Mouse (Mus musculus) lung, postnatal 0 days (tissue): ENCODE data around the gene Atp2b1. TPM values are rescaled to one million over a fixed set of nuclear protein-coding genes. Genes with fewer than 3 reads are reported as not detected.

Source experiments
- ATAC-seq: fragments of 200-750 bp; cut with Nextera tagmentation; 2 replicates; pipeline ENCODE4 v1.8.0; 2017; ENCODE audit warnings: moderate library complexity
- DNase-seq: peaks from one replicate; pipeline ENCODE4 v3.0.0-alpha.2; 2016; ENCODE audit warnings: low spot score
- H3K27ac ChIP-seq: fragments of 300-500 bp; sonication (generic); 2 replicates; pipeline ENCODE4 v1.5.1; 2014; ENCODE audit warnings: antibody characterized with exemption, mild to moderate bottlenecking, low read length, mixed read lengths
- H3K27me3 ChIP-seq: fragments of 300-500 bp; sonication (generic); replicated peaks from 2 replicates; pipeline ENCODE4 v1.6.1; 2014; ENCODE audit warnings: low read length, mixed read lengths; ENCODE audit not compliant: insufficient read depth
- H3K36me3 ChIP-seq: fragments of 300-500 bp; sonication (generic); 2 replicates; pipeline ENCODE4 v1.6.1; 2014; ENCODE audit warnings: low read length, mixed read lengths; ENCODE audit not compliant: insufficient read depth
- H3K4me1 ChIP-seq: fragments of 300-500 bp; sonication (generic); 2 replicates; pipeline ENCODE4 v1.6.1; 2014; ENCODE audit warnings: antibody characterized with exemption, low read depth, low read length, mixed read lengths; ENCODE audit not compliant: insufficient read depth
- H3K4me2 ChIP-seq: fragments of 300-500 bp; sonication (generic); replicated peaks from 2 replicates; pipeline ENCODE4 v1.6.1; 2014; ENCODE audit warnings: low read depth, mild to moderate bottlenecking, low read length, moderate library complexity, mixed read lengths
- H3K4me3 ChIP-seq: fragments of 300-500 bp; sonication (generic); 2 replicates; pipeline ENCODE4 v1.5.1; 2014; ENCODE audit warnings: low read depth, low read length
- H3K9ac ChIP-seq: fragments of 300-500 bp; sonication (generic); replicated peaks from 2 replicates; pipeline ENCODE4 v1.6.1; 2014; ENCODE audit warnings: low read depth, mild to moderate bottlenecking
- H3K9me3 ChIP-seq: fragments of 300-500 bp; sonication (generic); 2 replicates; pipeline ENCODE4 v1.6.1; 2016; ENCODE audit warnings: low read length, mixed read lengths
- CTCF ChIP-seq: IDR thresholded peaks from 2 replicates; pipeline ENCODE4 v1.5.1; 2016; ENCODE audit warnings: antibody characterized with exemption, mild to moderate bottlenecking
- EP300 ChIP-seq: IDR thresholded peaks from 2 replicates; pipeline ENCODE4 v1.6.1; 2016; ENCODE audit warnings: antibody characterized with exemption, mild to moderate bottlenecking, control low read depth
- WGBS: fragments of 180-500 bp; shearing (Covaris S2); extraction: QIAGEN DNeasy Blood & Tissue Kit; methylation state at CpG from one replicate; pipeline ENCODE4 v1.1.7; 2014; 5-methylcytosine and 5-hydroxymethylcytosine counted together
- polyA plus RNA-seq: library from polyadenylated mRNA; unstranded; fragments of >200 nt; fragmentation: Nextera tagmentation; extraction: Ambion mirVana; gene quantifications from 2 replicates; pipeline ENCODE4 v1.2.1, GENCODE M21; 2015

Gene Atp2b1
- polyA plus RNA-seq, 1 experiment from 2014 or later: 277 TPM

DNA sequence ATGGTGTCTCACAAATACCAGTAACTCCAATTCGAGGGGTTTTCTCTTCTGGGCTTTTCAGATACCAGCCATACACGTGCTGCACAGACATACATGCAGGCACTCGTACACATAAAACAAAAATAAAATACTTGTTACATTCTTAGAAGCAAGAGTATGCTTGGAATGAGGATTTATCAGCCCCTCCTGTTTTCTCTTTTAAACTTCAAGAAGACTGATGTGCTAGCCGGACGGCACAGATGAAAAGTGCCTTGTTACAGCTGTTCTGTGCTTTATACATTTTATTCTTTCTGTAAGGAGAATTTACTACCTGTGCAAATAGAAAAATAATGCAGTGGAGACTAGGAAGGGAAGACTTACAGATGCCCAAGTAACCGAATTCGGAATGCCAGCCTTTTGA is 15.2 kb downstream of the Atp2b1 start:
- Histone ChIP-seq H3K27ac (peak overlapping the region; percentile 32; the same call in 1 of the 2 replicates), H3K4me1 (peaks cover 4% of the 10 kb centered on the region; the same call in 1 of the 2 replicates), H3K36me3 (no peaks in the 10 kb centered on the region), H3K27me3 (no peaks in the 10 kb centered on the region), H3K9ac (no peak overlapping the region), H3K4me2 (no peak overlapping the region), H3K4me3 (no peak overlapping the region), H3K9me3 (no peaks in the 10 kb centered on the region)
- DNase-seq: peak; percentile 52
- 35% methylated on average over 7 of the region's 7 CpGs for WGBS
- ATAC-seq: peak; percentile 56
- TF ChIP-seq CTCF (no peak), EP300 (peak; percentile 88)

DNA sequence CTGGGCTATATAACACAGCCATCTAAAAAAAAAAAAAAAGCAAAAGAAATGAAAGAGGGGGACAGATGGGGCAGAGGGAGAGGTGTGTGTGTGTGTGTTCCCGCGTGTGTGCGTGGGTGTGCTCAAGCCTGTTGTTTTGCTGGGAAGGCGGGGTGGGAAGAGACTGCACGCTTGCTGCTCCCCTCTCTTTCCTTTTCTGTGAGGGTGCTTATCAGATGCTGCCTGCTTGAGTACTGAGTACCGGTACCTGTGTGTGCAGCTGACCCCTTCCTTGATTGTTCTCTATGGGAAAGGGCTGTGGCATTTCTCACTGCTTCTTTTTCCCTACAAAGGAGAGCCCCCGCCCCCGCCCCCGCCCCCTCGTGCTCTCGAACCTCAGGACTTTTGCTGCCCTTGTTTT is 15.9 kb downstream of the Atp2b1 start:
- DNase-seq: peak; percentile 33
- WGBS: 34% methylated on average over 11 of the region's 11 CpGs
- no peaks in the 10 kb centered on the region for H3K36me3 ChIP-seq
- H3K27me3 ChIP-seq: no peaks in the 10 kb centered on the region
- peak overlapping the region; percentile 57 for H3K27ac ChIP-seq
- TF ChIP-seq EP300 (no peak), CTCF (no peak)
- peak; percentile 60 for ATAC-seq
- no peak overlapping the region for H3K9ac ChIP-seq
- H3K4me3 ChIP-seq: no peak overlapping the region
- H3K4me1 ChIP-seq: peaks cover 4% of the 10 kb centered on the region; the same call in 1 of the 2 replicates
- peak overlapping the region; percentile 40 for H3K4me2 ChIP-seq
- no peaks in the 10 kb centered on the region for H3K9me3 ChIP-seq

- no peaks in the 10 kb centered on the region for H3K36me3 ChIP-seq
- ATAC-seq (no peak), DNase-seq (no peak)
- no peak overlapping the region for H3K4me3 ChIP-seq
- H3K4me2 ChIP-seq: no peak overlapping the region
- no peaks in the 10 kb centered on the region for H3K9me3 ChIP-seq
- 79% methylated on average over 4 of the region's 4 CpGs for WGBS
- H3K9ac ChIP-seq: no peak overlapping the region
- TF ChIP-seq EP300: no peak
- no peak for TF ChIP-seq CTCF
- no peak overlapping the region for H3K27ac ChIP-seq
- peaks cover 9% of the 10 kb centered on the region; the same call in 1 of the 2 replicates for H3K4me1 ChIP-seq
- H3K27me3 ChIP-seq: no peaks in the 10 kb centered on the region
Observed at GRCm38 (mm10) chr10:98940137-98940536, 25.9 kb downstream of the Atp2b1 start.

GRCm38 (mm10) chr10:98940799-98941198 is 26.6 kb downstream of the Atp2b1 start:
- WGBS: 81% methylated on average over 2 of the region's 2 CpGs
- Histone ChIP-seq H3K9me3 (no peaks in the 10 kb centered on the region), H3K9ac (no peak overlapping the region), H3K27ac (no peak overlapping the region), H3K36me3 (no peaks in the 10 kb centered on the region), H3K4me2 (no peak overlapping the region), H3K4me1 (peaks cover 9% of the 10 kb centered on the region; the same call in 1 of the 2 replicates), H3K27me3 (no peaks in the 10 kb centered on the region), H3K4me3 (no peak overlapping the region)
- TF ChIP-seq EP300 (no peak), CTCF (no peak)
- no peak for ATAC-seq
- no peak for DNase-seq

- TF ChIP-seq EP300 (no peak), CTCF (no peak)
- H3K4me1 ChIP-seq: peaks cover 9% of the 10 kb centered on the region; the same call in 1 of the 2 replicates
- WGBS: 54% methylated on average over 6 of the region's 6 CpGs
- H3K4me2 ChIP-seq: no peak overlapping the region
- no peak overlapping the region for H3K4me3 ChIP-seq
- H3K9me3 ChIP-seq: no peaks in the 10 kb centered on the region
- no peaks in the 10 kb centered on the region for H3K27me3 ChIP-seq
- no peak overlapping the region for H3K27ac ChIP-seq
- DNase-seq (no peak), ATAC-seq (no peak)
- H3K36me3 ChIP-seq: no peaks in the 10 kb centered on the region
- no peak overlapping the region for H3K9ac ChIP-seq
Observed at GRCm38 (mm10) chr10:98941991-98942390, 27.8 kb downstream of the Atp2b1 start.

- peak; percentile 50 for DNase-seq
- Histone ChIP-seq H3K27ac (no peak overlapping the region), H3K4me2 (no peak overlapping the region), H3K4me3 (no peak overlapping the region), H3K9me3 (no peaks in the 10 kb centered on the region), H3K36me3 (no peaks in the 10 kb centered on the region), H3K4me1 (peaks cover 9% of the 10 kb centered on the region; the same call in 1 of the 2 replicates), H3K9ac (no peak overlapping the region), H3K27me3 (no peaks in the 10 kb centered on the region)
- WGBS: 59% methylated on average over 8 of the region's 8 CpGs
- TF ChIP-seq CTCF (no peak), EP300 (no peak)
- peak; percentile 36; the same call in 1 of the 2 replicates for ATAC-seq
Observed at GRCm38 (mm10) chr10:98942999-98943398, 28.8 kb downstream of the Atp2b1 start.

- Histone ChIP-seq H3K9ac (no peak overlapping the region), H3K4me2 (no peak overlapping the region), H3K36me3 (no peaks in the 10 kb centered on the region), H3K27me3 (no peaks in the 10 kb centered on the region), H3K9me3 (no peaks in the 10 kb centered on the region), H3K4me3 (no peak overlapping the region), H3K4me1 (peaks cover 10% of the 10 kb centered on the region; the same call in 1 of the 2 replicates), H3K27ac (no peak overlapping the region)
- TF ChIP-seq EP300 (no peak), CTCF (no peak)
- 85% methylated on average over 8 of the region's 8 CpGs for WGBS
- DNase-seq (no peak), ATAC-seq (no peak)
Observed at GRCm38 (mm10) chr10:98943894-98944293, 29.7 kb downstream of the Atp2b1 start.
